Mouse (Mus musculus) midbrain, embryonic 16.5 days (tissue): ENCODE results near the gene Hesx1. TPM values are rescaled to one million over a fixed set of nuclear protein-coding genes. Genes with fewer than 3 reads are reported as not detected.
"Not testable (repeated sequence)": the region's sequence is repeated elsewhere in the genome, so short reads cannot be mapped to it uniquely, and the experiment has no call there.

Experiments used
- ATAC-seq: fragments of 200-750 bp; cut with Nextera tagmentation; 2 replicates; pipeline ENCODE4 v1.8.0; 2017; ENCODE audit warnings: moderate TSS enrichment
- H3K27ac ChIP-seq: fragments of 300-500 bp; sonication (generic); 2 replicates; pipeline ENCODE4 v1.5.1; 2014; ENCODE audit warnings: mild to moderate bottlenecking, low read length, mixed read lengths
- H3K27me3 ChIP-seq: fragments of 300-500 bp; sonication (generic); 2 replicates; pipeline ENCODE4 v1.6.1; 2014; ENCODE audit warnings: low read depth, low read length, mixed read lengths; ENCODE audit not compliant: control insufficient read depth, insufficient read depth
- H3K36me3 ChIP-seq: fragments of 300-500 bp; sonication (generic); 2 replicates; pipeline ENCODE4 v1.6.1; 2014; ENCODE audit warnings: mild to moderate bottlenecking, low read length, moderate library complexity, mixed read lengths; ENCODE audit not compliant: control insufficient read depth, insufficient read depth
- H3K4me1 ChIP-seq: fragments of 300-500 bp; sonication (generic); 2 replicates; pipeline ENCODE4 v1.6.1; 2014; ENCODE audit warnings: mild to moderate bottlenecking, low read length, mixed read lengths; ENCODE audit not compliant: control insufficient read depth, insufficient read depth
- H3K4me2 ChIP-seq: fragments of 300-500 bp; sonication (generic); 2 replicates; pipeline ENCODE4 v1.6.1; 2014; ENCODE audit warnings: mild to moderate bottlenecking, low read length, mixed read lengths
- H3K4me3 ChIP-seq: fragments of 300-500 bp; sonication (generic); 2 replicates; pipeline ENCODE4 v1.5.1; 2014; ENCODE audit warnings: low read depth, mild to moderate bottlenecking, low read length, moderate library complexity, mixed read lengths
- H3K9ac ChIP-seq: fragments of 300-500 bp; sonication (generic); 2 replicates; pipeline ENCODE4 v1.6.1; 2014; ENCODE audit warnings: low read depth, low read length, mixed read lengths
- H3K9me3 ChIP-seq: fragments of 300-500 bp; sonication (generic); replicated peaks from 2 replicates; pipeline ENCODE4 v1.6.1; 2014; ENCODE audit warnings: mild to moderate bottlenecking, low read length, mixed read lengths; ENCODE audit not compliant: control insufficient read depth, poor library complexity, severe bottlenecking
- WGBS: fragments of 180-500 bp; shearing (Covaris S2); extraction: QIAGEN DNeasy Blood & Tissue Kit; methylation state at CpG from one replicate; pipeline ENCODE4 v1.1.7; 2014; 5-methylcytosine and 5-hydroxymethylcytosine counted together
- polyA plus RNA-seq: library from polyadenylated mRNA; unstranded; fragments of >200 nt; fragmentation: Nextera tagmentation; extraction: Ambion mirVana; gene quantifications from 2 replicates; pipeline ENCODE4 v1.2.1, GENCODE M21; 2015

Hesx1 gene
- 0.19 TPM in 1 of 2 replicates, not detected in the other for polyA plus RNA-seq

DNA sequence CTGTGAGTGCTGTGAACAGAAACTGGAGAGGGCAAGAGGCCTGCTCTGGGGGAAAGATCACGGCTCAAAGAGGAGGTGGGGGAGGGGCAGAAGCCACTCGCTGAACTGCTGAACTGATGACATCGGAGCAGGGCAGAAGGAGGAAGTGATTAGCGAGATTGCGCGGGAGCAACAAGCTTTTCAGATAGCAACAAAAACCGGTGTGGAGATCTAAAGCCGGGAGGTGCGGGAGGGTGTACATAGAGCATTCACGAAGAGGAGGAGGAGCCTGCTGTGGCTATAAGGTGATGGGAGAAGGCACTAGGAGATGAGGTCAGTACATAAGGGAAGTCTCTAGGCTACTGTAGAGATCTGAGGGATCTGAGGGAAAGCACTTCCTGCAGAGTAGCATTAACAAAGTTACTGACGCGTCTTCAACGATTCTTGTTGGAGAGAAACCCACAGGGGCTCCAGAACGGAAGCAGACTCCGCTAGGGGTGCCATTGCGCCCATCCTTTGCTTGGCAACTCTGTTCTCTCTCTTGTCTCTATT, at the start of gene Hesx1:
Hesx1 (plus strand) TSS at position 206 of the 531 bp plus-strand sequence.
- Histone ChIP-seq H3K27ac (no peak within 1 kb of the TSS), H3K4me3 (peak within 1 kb of the TSS; percentile 35), H3K4me2 (peak within 1 kb of the TSS; percentile 62), H3K36me3 (no peaks in the 10 kb centered on the region), H3K9ac (peak within 1 kb of the TSS; percentile 31; the same call in 1 of the 2 replicates), H3K27me3 (no peaks in the 10 kb centered on the region), H3K9me3 (no peaks in the 10 kb centered on the region), H3K4me1 (peaks cover 3% of the 10 kb centered on the region; the same call in 1 of the 2 replicates)
- WGBS, result 13% methylated on average over 16 of the region's 16 CpGs
- ATAC-seq, result no peak

DNA sequence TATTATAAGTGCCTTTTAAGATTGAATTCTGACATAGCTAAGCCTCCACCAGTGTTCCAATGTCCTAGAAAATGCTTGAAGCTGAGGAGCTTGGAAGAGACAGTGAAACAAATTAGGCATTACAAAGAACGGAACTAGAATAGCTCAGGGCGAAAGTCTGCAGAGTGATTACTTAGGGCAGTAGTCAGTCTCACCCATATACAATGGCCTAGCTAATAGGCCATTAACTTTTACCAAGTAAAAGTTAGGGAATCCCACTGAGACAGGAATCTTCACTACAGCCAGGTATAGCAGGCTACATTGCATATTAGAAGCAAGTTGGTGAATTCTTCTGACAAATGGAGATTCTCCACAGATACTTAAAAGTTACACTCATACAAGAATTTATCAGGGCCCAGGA, 38.1 kb upstream of the Hesx1 start:
- H3K9ac ChIP-seq, H3K9me3 ChIP-seq, H3K27ac ChIP-seq, H3K4me1 ChIP-seq, H3K36me3 ChIP-seq, ATAC-seq, H3K4me2 ChIP-seq, H3K4me3 ChIP-seq, H3K27me3 ChIP-seq: not testable (repeated sequence)
- 72% methylated on average over 2 of the region's 2 CpGs for WGBS

DNA sequence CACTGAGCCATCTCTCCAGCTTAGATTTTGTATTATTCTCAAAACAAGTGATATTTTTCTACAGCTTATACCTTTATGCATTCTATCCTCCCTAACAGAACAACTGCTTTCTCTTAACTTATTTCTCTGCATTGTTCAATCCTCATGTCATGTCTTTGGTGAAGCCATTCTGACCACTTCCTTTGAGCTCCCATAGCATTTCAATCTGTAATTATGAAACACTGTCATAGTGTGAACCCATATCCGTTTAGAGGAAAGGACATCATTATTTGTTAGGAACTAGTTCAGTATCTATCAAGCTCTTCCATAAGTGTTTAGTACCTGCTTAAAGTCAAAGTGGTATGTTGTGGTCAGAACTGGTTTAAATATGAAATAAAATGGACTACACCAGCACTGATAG, 33.7 kb upstream of the Hesx1 start:
- H3K36me3 ChIP-seq, result no peaks in the 10 kb centered on the region; the same call in 1 of the 2 replicates
- H3K9ac ChIP-seq, result no peak overlapping the region
- H3K4me2 ChIP-seq, result no peak overlapping the region
- H3K4me3 ChIP-seq, result no peak overlapping the region
- no peaks in the 10 kb centered on the region for H3K27me3 ChIP-seq
- no peaks in the 10 kb centered on the region for H3K9me3 ChIP-seq
- ATAC-seq, result no peak
- WGBS, result 85% methylated on average over 1 of the region's 1 CpGs
- H3K27ac ChIP-seq, result no peak overlapping the region
- H3K4me1 ChIP-seq, result no peaks in the 10 kb centered on the region

DNA sequence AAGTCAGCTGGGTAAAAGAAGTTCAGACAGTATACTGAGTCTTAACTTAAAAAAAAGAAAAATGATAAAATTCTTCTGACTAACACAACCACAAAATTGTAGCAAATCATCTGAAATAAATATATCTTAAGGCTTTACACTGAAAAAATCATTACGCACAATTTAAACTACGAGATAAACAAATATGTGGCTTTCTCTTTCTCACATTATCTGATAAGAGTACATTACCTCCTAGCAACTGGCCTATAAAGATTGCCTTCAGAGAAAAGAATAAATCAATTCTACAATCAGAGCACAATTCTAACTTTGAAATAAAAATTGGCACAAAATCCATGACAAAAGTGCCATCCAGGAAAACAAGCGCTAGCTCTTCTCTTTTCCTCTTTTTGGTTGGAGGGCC, 25.1 kb upstream of the Hesx1 start:
- Histone ChIP-seq H3K36me3 (no peaks in the 10 kb centered on the region), H3K27ac (no peak overlapping the region), H3K9ac (peak overlapping the region; percentile 96; the same call in 1 of the 2 replicates), H3K27me3 (no peaks in the 10 kb centered on the region), H3K9me3 (no peaks in the 10 kb centered on the region), H3K4me2 (peak overlapping the region; percentile 51), H3K4me3 (peak overlapping the region; percentile 96), H3K4me1 (peaks cover 19% of the 10 kb centered on the region)
- WGBS, result 80% methylated on average over 3 of the region's 3 CpGs
- ATAC-seq, result no peak

DNA sequence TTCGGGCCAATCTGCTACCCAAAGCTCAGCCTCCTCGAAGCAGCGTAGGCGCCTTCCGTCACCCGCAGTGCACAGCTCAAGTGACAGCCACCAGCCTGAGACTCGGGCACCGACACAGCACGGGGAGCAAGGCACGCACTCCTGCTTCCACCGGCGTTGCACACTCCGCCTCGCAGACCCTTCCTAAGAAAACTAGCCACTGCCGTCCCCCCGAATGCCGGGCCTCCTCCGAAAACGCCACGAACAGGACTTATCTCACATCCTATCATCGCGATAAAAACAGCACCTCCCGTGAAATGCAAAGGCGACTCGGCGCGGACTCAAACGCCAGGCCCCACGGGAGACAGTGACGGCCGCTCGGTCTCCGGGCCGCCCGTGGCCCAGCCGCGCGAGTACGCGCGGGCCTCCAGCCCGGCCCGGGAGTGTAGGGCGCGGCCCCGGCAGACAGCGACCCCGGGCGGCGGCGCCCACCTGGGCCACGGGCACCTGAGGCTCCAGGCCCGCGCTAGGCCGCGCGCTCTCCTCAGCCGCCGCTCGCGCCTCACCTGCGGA, 24.3 kb upstream of the Hesx1 start:
- ATAC-seq, result peak; percentile 91
- whole genome bisulfite sequencing, result under 1% methylated on average over 54 of the region's 62 CpGs

DNA sequence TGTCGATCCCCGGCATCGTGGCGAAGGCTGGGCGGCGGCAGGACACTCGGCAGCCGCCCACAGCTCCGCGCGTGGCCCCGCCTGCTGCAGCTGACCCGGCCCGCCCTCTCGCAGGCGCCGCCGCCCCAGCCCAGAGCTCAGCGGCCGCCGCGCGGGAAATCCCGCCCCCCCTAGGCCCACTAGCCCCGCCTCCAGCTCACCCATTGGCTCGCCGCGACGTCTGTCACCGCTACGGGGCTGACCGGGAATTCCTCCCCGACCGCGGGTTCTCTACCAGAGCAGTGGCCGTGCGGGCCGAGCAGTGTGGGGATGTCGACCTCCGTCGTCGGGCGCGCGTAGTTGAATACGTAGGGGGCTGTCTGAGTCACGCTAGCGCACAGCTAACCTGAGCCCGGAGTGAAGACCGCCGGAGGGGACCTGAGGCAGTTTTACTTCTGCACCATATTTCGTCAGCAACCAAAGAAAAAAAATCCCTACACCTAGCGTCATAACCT, 23.7 kb upstream of the Hesx1 start:
- H3K9ac ChIP-seq, result peak overlapping the region; percentile 96
- under 1% methylated on average over 45 of the region's 53 CpGs for WGBS
- no peaks in the 10 kb centered on the region for H3K9me3 ChIP-seq
- no peaks in the 10 kb centered on the region for H3K36me3 ChIP-seq
- H3K27ac ChIP-seq, result peak overlapping the region; percentile 96
- H3K27me3 ChIP-seq, result no peaks in the 10 kb centered on the region
- peak overlapping the region; percentile 60 for H3K4me2 ChIP-seq
- ATAC-seq, result peak; percentile 99
- peak overlapping the region; percentile 96 for H3K4me3 ChIP-seq
- peaks cover 19% of the 10 kb centered on the region for H3K4me1 ChIP-seq

More for the DNA sequence above, 24.3 kb upstream of the Hesx1 start:
- Histone ChIP-seq H3K4me3 (peak overlapping the region; percentile 96), H3K4me1 (peaks cover 19% of the 10 kb centered on the region), H3K4me2 (peak overlapping the region; percentile 51), H3K9ac (peak overlapping the region; percentile 96), H3K27me3 (no peaks in the 10 kb centered on the region), H3K36me3 (no peaks in the 10 kb centered on the region), H3K27ac (peak overlapping the region; percentile 96), H3K9me3 (no peaks in the 10 kb centered on the region)

DNA sequence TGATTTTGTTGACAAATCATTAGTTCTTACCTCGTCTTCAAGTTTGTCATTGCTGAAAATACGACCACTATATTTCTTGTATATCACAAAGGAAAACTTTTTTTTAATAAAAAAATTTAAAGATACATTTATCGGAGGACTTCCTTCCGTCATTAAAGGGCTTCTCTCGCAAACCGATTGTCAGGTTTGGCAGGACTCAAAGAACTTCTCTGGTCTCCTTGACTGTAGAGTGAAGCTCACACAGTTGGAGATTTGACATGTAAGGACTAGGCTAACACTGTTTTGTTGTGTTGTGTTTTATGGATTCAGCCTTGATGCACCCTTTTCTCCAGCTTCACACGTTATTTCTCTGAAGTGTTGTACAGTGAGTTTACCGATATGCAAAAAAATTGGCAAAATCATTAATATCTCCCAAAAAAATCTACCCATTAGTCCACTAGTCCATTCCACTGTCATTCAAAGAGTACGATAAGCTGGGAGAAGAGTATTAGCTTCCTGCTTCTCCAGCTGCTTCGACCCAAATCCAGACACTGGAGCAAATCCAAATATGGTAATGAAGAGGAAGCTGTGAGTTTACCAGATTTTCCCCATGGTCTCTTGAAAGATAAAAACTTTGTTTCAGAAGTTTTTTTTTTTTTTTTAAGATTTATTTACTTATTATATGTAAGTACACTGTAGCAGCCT, 23.0 kb upstream of the Hesx1 start, which contains the start of gene Appl1:
Appl1 (minus strand) TSS at position 127 of the 684 bp plus-strand sequence.
- H3K4me3 ChIP-seq, result peak within 1 kb of the TSS; percentile 96
- H3K27me3 ChIP-seq, result no peaks in the 10 kb centered on the region
- H3K36me3 ChIP-seq, result no peaks in the 10 kb centered on the region
- peaks cover 20% of the 10 kb centered on the region for H3K4me1 ChIP-seq
- H3K9me3 ChIP-seq, result no peaks in the 10 kb centered on the region
- no peak for ATAC-seq
- H3K27ac ChIP-seq, result peak within 1 kb of the TSS; percentile 96
- WGBS, result 44% methylated on average over 10 of the region's 10 CpGs
- H3K9ac ChIP-seq, result peak within 1 kb of the TSS; percentile 96
- peak within 1 kb of the TSS; percentile 60 for H3K4me2 ChIP-seq

DNA sequence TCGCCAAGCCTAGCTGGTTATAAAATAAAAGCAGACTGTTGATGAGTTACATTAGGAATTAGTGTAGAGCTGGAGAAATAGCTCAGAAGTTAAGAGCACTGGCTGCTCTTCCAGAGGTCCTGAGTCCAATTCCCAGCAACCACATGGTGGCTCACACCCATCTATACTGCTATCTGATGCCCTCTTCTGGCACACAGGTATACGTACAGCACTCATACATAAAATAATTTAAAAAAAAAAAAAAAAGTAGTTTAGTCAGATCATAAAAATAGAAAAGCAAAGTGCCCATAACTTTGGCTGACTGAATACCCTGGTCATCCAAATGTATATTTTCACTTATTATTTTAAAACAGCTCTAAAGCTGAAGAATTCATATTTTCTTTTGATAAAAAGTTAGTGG, 21.1 kb upstream of the Hesx1 start:
- H3K4me1 ChIP-seq, result peaks cover 25% of the 10 kb centered on the region
- no peak overlapping the region for H3K4me2 ChIP-seq
- no peaks in the 10 kb centered on the region for H3K36me3 ChIP-seq
- no peaks in the 10 kb centered on the region for H3K27me3 ChIP-seq
- no peak overlapping the region for H3K4me3 ChIP-seq
- no peak overlapping the region for H3K9ac ChIP-seq
- H3K27ac ChIP-seq, result no peak overlapping the region
- ATAC-seq, result no peak
- H3K9me3 ChIP-seq, result no peaks in the 10 kb centered on the region
- WGBS, result 80% methylated on average over 2 of the region's 2 CpGs

DNA sequence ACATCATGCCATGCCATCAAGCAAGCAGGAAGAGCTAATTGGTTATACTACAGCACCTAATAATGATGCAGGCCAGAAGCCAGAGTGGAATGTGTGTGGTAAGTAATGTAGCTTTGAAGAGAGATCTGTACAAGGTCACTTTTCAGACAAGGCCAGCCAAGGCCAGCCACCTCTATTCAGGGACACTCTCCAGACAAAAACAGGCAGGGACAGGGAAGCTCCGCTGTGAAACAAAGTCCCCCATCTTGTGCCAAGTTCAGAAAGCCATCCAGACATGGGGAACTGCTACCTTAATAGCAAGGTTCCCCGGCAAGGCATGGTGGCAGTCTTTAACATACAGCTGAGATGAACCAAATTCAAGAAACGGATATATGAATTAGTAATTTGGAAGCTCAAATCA, 18.7 kb upstream of the Hesx1 start:
- H3K27ac ChIP-seq, result no peak overlapping the region
- ATAC-seq, result no peak
- peaks cover 15% of the 10 kb centered on the region for H3K4me1 ChIP-seq
- no peak overlapping the region for H3K4me3 ChIP-seq
- no peaks in the 10 kb centered on the region for H3K9me3 ChIP-seq
- no peak overlapping the region for H3K9ac ChIP-seq
- H3K36me3 ChIP-seq, result no peaks in the 10 kb centered on the region
- H3K27me3 ChIP-seq, result no peaks in the 10 kb centered on the region
- H3K4me2 ChIP-seq, result no peak overlapping the region
- WGBS, result 68% methylated on average over 3 of the region's 3 CpGs
